Mouse (Mus musculus): ENCODE results near the gene 2010111I01Rik.

DNA sequence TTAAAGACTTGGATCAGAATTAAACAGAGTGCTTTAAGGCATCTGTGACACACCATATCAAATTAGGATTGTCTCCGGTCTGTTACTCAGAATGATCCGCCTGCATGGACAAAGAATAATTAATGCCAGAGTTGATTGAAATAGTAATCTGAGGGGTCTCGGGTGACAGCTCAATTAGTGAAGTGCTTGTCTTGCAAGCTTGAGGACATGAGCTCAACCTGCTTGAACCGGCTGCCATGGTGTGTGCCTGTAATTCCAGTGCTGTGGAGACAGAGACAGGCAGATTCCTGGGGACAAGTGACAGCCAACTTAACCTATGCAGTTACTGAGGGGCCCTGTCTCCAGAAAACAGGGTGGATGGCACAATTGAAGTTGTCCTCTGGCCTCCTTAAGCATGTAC is 32.2 kb upstream of the 2010111I01Rik start:
- TF ChIP-seq EP300 (IDR thresholded peaks at IDR 0.05; ENCODE audit: low read depth) (no peak), CTCF (IDR thresholded peaks at IDR 0.05; ENCODE audit: low read depth) (no peak)

All from liver, embryonic 14.5 days (tissue).